Mouse (Mus musculus): ENCODE measurements around the gene Akr7a5.

DNA sequence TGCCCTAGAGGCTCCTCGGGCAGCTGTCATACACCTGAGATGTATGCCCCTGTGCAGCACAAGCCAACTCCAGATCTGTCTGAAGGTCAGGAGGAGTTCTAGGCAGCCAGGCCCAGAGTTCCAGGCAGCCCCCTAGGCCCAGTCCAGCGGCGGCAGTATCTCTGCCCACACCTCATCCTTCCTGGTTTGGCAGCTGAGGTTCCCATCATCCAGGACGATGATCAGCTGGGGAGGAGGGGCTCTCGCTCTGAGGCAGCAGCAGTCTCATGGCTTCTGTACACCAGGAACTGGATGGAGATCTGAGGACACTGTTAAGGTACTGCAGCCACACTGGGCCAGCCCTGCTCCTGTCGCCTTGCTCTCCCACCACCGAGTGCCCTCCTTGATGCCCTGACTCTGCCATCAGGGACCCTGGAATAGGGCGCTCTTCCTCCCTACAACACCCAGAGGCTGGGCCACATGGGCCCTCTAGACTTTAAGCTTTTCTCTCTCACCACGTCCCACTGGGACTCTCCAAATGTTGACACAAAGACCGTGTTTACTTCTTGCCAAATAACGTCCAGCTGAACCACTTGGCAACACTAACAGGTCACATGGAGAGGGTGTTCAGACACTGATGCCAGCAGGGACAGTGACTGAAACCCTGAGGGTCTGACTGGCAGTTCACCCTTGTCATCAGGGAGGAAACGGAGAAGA lies 11.7 kb upstream of the Akr7a5 start:
- TF ChIP-seq CTCF (conservative IDR thresholded peaks at IDR 0.05; ENCODE audit: insufficient read depth, insufficient read length, low read depth, low read length): no peak
- TF ChIP-seq POLR2A (IDR thresholded peaks at IDR 0.05; ENCODE audit: low read depth, low read length): no peak
